Mouse (Mus musculus) limb, embryonic 11.5 days (tissue): ENCODE results near the gene Hsd17b14. TPM values are rescaled to one million over a fixed set of nuclear protein-coding genes. Genes with fewer than 3 reads are reported as not detected.
A peak's percentile ranks its signal among the peaks of the same experiment; 100 is the strongest.

Experiments used
- ATAC-seq: fragments of 200-750 bp; cut with Nextera tagmentation; 2 replicates; pipeline ENCODE4 v1.8.0; 2017; ENCODE audit warnings: low read depth; ENCODE audit not compliant: insufficient number of reproducible peaks, low FRiP score, low TSS enrichment
- DNase-seq: peaks from one replicate; pipeline ENCODE4 v3.0.0-alpha.2; 2015; ENCODE audit warnings: low spot score
- H3K27ac ChIP-seq: fragments of 300-500 bp; sonication (generic); replicated peaks from 2 replicates; pipeline ENCODE4 v1.5.1; 2014; ENCODE audit warnings: low read depth, mild to moderate bottlenecking, low read length
- H3K27me3 ChIP-seq: fragments of 300-500 bp; sonication (generic); 2 replicates; pipeline ENCODE4 v1.6.1; 2014; ENCODE audit warnings: mild to moderate bottlenecking, low read length, mixed read lengths; ENCODE audit not compliant: control insufficient read depth, insufficient read depth
- H3K36me3 ChIP-seq: fragments of 300-500 bp; sonication (generic); 2 replicates; pipeline ENCODE4 v1.6.1; 2014; ENCODE audit warnings: mild to moderate bottlenecking, low read length, moderate library complexity, mixed read lengths; ENCODE audit not compliant: control insufficient read depth, insufficient read depth
- H3K4me1 ChIP-seq: fragments of 300-500 bp; sonication (generic); 2 replicates; pipeline ENCODE4 v1.6.1; 2014; ENCODE audit warnings: low read length, mixed read lengths; ENCODE audit not compliant: control insufficient read depth, insufficient read depth
- H3K4me2 ChIP-seq: fragments of 300-500 bp; sonication (generic); 2 replicates; pipeline ENCODE4 v1.6.1; 2014; ENCODE audit warnings: low read depth, mild to moderate bottlenecking, moderate library complexity; ENCODE audit not compliant: severe bottlenecking
- H3K4me3 ChIP-seq: fragments of 300-500 bp; sonication (generic); 2 replicates; pipeline ENCODE4 v1.5.1; 2014; ENCODE audit warnings: low read depth, low read length
- H3K9ac ChIP-seq: fragments of 300-500 bp; sonication (generic); 2 replicates; pipeline ENCODE4 v1.6.1; 2014; ENCODE audit warnings: mild to moderate bottlenecking, low read length
- H3K9me3 ChIP-seq: fragments of 300-500 bp; sonication (generic); 2 replicates; pipeline ENCODE4 v1.6.1; 2016; ENCODE audit warnings: low read length; ENCODE audit not compliant: control insufficient read depth
- WGBS: fragments of 180-500 bp; shearing (Covaris S2); extraction: QIAGEN DNeasy Blood & Tissue Kit; methylation state at CpG from one replicate; pipeline ENCODE4 v1.1.7; 2014; 5-methylcytosine and 5-hydroxymethylcytosine counted together
- polyA plus RNA-seq: library from polyadenylated mRNA; unstranded; fragments of >200 nt; fragmentation: Nextera tagmentation; extraction: Ambion mirVana; gene quantifications from 2 replicates; pipeline ENCODE4 v1.2.1, GENCODE M21; 2014

Hsd17b14 gene
- polyA plus RNA-seq, 1 experiment from 2014 or later, result 1.0 TPM

- Histone ChIP-seq H3K4me1 (no peaks in the 10 kb centered on the region), H3K36me3 (peaks cover 14% of the 10 kb centered on the region)
- 94% methylated on average over 6 of the region's 6 CpGs for WGBS
Measured at GRCm38 (mm10) chr7:45585923-45586322, 31.2 kb downstream of the Hsd17b14 start.

GRCm38 (mm10) chr7:45587631-45588592 lies 33.2 kb downstream of the Hsd17b14 start:
- 94% methylated on average over 23 of the region's 23 CpGs for WGBS
- H3K27me3 ChIP-seq, result no peaks in the 10 kb centered on the region
- H3K4me1 ChIP-seq, result no peaks in the 10 kb centered on the region
- no peaks in the 10 kb centered on the region for H3K9me3 ChIP-seq
- no peak overlapping the region for H3K4me3 ChIP-seq
- H3K36me3 ChIP-seq, result peaks cover 14% of the 10 kb centered on the region
- DNase-seq, result no peak
- no peak overlapping the region for H3K4me2 ChIP-seq
- no peak for ATAC-seq
- no peak overlapping the region for H3K27ac ChIP-seq
- H3K9ac ChIP-seq, result no peak overlapping the region

More at GRCm38 (mm10) chr7:45585923-45586322, 31.2 kb downstream of the Hsd17b14 start:
- no peak overlapping the region for H3K4me2 ChIP-seq
- H3K4me3 ChIP-seq, result no peak overlapping the region
- ATAC-seq, result no peak
- no peak overlapping the region for H3K27ac ChIP-seq
- no peaks in the 10 kb centered on the region for H3K9me3 ChIP-seq
- no peaks in the 10 kb centered on the region for H3K27me3 ChIP-seq
- DNase-seq, result no peak
- no peak overlapping the region for H3K9ac ChIP-seq

GRCm38 (mm10) chr7:45589173-45589572 lies 34.5 kb downstream of the Hsd17b14 start:
- H3K4me3 ChIP-seq, result peak overlapping the region; percentile 9
- H3K9ac ChIP-seq, result peak overlapping the region; percentile 17; the same call in 1 of the 2 replicates
- H3K4me2 ChIP-seq, result peak overlapping the region; percentile 34
- H3K27ac ChIP-seq, result no peak overlapping the region
- WGBS, result 5% methylated on average over 19 of the region's 19 CpGs
- no peaks in the 10 kb centered on the region for H3K9me3 ChIP-seq
- H3K4me1 ChIP-seq, result no peaks in the 10 kb centered on the region
- peak; percentile 95 for ATAC-seq
- H3K27me3 ChIP-seq, result no peaks in the 10 kb centered on the region
- DNase-seq, result peak; percentile 93
- H3K36me3 ChIP-seq, result peaks cover 14% of the 10 kb centered on the region

GRCm38 (mm10) chr7:45589898-45590297 lies 35.2 kb downstream of the Hsd17b14 start:
- Histone ChIP-seq H3K9ac (no peak overlapping the region; the same call in 1 of the 2 replicates), H3K36me3 (peaks cover 13% of the 10 kb centered on the region), H3K4me1 (no peaks in the 10 kb centered on the region), H3K4me2 (no peak overlapping the region), H3K4me3 (no peak overlapping the region; the same call in 1 of the 2 replicates), H3K27ac (no peak overlapping the region), H3K9me3 (no peaks in the 10 kb centered on the region), H3K27me3 (no peaks in the 10 kb centered on the region)
- WGBS, result 94% methylated on average over 5 of the region's 5 CpGs
- no peak for ATAC-seq
- DNase-seq, result no peak

- H3K4me2 ChIP-seq, result no peak overlapping the region
- H3K4me3 ChIP-seq, result no peak overlapping the region
- H3K27ac ChIP-seq, result no peak overlapping the region
- DNase-seq (no peak), ATAC-seq (no peak)
- peaks cover 6% of the 10 kb centered on the region for H3K36me3 ChIP-seq
- H3K9ac ChIP-seq, result no peak overlapping the region
- WGBS, result 69% methylated on average over 3 of the region's 3 CpGs
- no peaks in the 10 kb centered on the region for H3K4me1 ChIP-seq
- H3K27me3 ChIP-seq, result no peaks in the 10 kb centered on the region
- H3K9me3 ChIP-seq, result no peaks in the 10 kb centered on the region
Measured at GRCm38 (mm10) chr7:45590874-45591273, 36.2 kb downstream of the Hsd17b14 start.

GRCm38 (mm10) chr7:45591880-45592279 lies 37.2 kb downstream of the Hsd17b14 start:
- WGBS, result 79% methylated on average over 7 of the region's 7 CpGs
- Histone ChIP-seq H3K9ac (no peak overlapping the region), H3K27me3 (no peaks in the 10 kb centered on the region), H3K4me3 (no peak overlapping the region), H3K9me3 (no peaks in the 10 kb centered on the region), H3K4me2 (no peak overlapping the region), H3K27ac (no peak overlapping the region), H3K4me1 (no peaks in the 10 kb centered on the region), H3K36me3 (peaks cover 3% of the 10 kb centered on the region; the same call in 1 of the 2 replicates)
- DNase-seq, result no peak
- ATAC-seq, result no peak

GRCm38 (mm10) chr7:45593118-45593815 lies 38.6 kb downstream of the Hsd17b14 start:
- H3K9ac ChIP-seq, result no peak overlapping the region
- H3K4me1 ChIP-seq, result no peaks in the 10 kb centered on the region

GRCm38 (mm10) chr7:45595176-45595575 lies 40.5 kb downstream of the Hsd17b14 start:
- Histone ChIP-seq H3K27ac (no peak overlapping the region), H3K36me3 (no peaks in the 10 kb centered on the region), H3K4me3 (no peak overlapping the region), H3K27me3 (no peaks in the 10 kb centered on the region), H3K4me2 (no peak overlapping the region), H3K4me1 (no peaks in the 10 kb centered on the region), H3K9ac (no peak overlapping the region), H3K9me3 (no peaks in the 10 kb centered on the region)
- DNase-seq (no peak), ATAC-seq (no peak)
- 80% methylated on average over 4 of the region's 4 CpGs for WGBS

More at GRCm38 (mm10) chr7:45593118-45593815, 38.6 kb downstream of the Hsd17b14 start:
- Histone ChIP-seq H3K27me3 (no peaks in the 10 kb centered on the region), H3K9me3 (no peaks in the 10 kb centered on the region), H3K27ac (no peak overlapping the region), H3K36me3 (no peaks in the 10 kb centered on the region), H3K4me2 (no peak overlapping the region), H3K4me3 (no peak overlapping the region)
- no peak for ATAC-seq
- 25% methylated on average over 10 of the region's 10 CpGs for WGBS
- DNase-seq, result peak; percentile 78
